Mouse (Mus musculus): ENCODE measurements at regions not wholly inside any gene's neighbourhood (a gene's known extent, or its start where the extent isn't known, plus 50 kb on each side); places are given as distances from the start of the nearest gene placed in this dataset.

- Histone ChIP-seq H3K36me3 (no peaks in the 10 kb centered on the region), H3K9ac (no peak overlapping the region), H3K4me3 (no peak overlapping the region), H3K27me3 (replicated peaks) (no peaks in the 10 kb centered on the region), H3K4me1 (replicated peaks) (no peaks in the 10 kb centered on the region), H3K9me3 (replicated peaks) (no peaks in the 10 kb centered on the region), H3K4me2 (no peak overlapping the region), H3K27ac (ENCODE audit: poor library complexity, severe bottlenecking) (no peak overlapping the region)
- 40% methylated on average over 6 of the region's 6 CpGs for WGBS
- no peak for ATAC-seq (ENCODE audit: insufficient number of reproducible peaks, low FRiP score)
Measured at GRCm38 (mm10) chr2:75514171-75514570, 144.9 kb upstream of the Hnrnpa3 start.

GRCm38 (mm10) chr2:75516223-75516622, 142.8 kb upstream of the Hnrnpa3 start:
- Histone ChIP-seq H3K36me3 (no peaks in the 10 kb centered on the region), H3K4me2 (no peak overlapping the region), H3K27me3 (replicated peaks) (no peaks in the 10 kb centered on the region), H3K4me1 (replicated peaks) (no peaks in the 10 kb centered on the region), H3K9me3 (replicated peaks) (no peaks in the 10 kb centered on the region), H3K9ac (no peak overlapping the region), H3K27ac (ENCODE audit: poor library complexity, severe bottlenecking) (no peak overlapping the region), H3K4me3 (no peak overlapping the region)
- ATAC-seq (ENCODE audit: insufficient number of reproducible peaks, low FRiP score): no peak
- WGBS: 84% methylated on average over 11 of the region's 11 CpGs

GRCm38 (mm10) chr2:75517096-75517495, 142.0 kb upstream of the Hnrnpa3 start:
- H3K4me2 ChIP-seq: no peak overlapping the region
- ATAC-seq (ENCODE audit: insufficient number of reproducible peaks, low FRiP score): no peak
- no peaks in the 10 kb centered on the region for H3K27me3 ChIP-seq (replicated peaks)
- no peaks in the 10 kb centered on the region for H3K4me1 ChIP-seq (replicated peaks)
- no peak overlapping the region for H3K4me3 ChIP-seq
- H3K9ac ChIP-seq: no peak overlapping the region
- no peaks in the 10 kb centered on the region for H3K36me3 ChIP-seq
- no peak overlapping the region for H3K27ac ChIP-seq (ENCODE audit: poor library complexity, severe bottlenecking)
- H3K9me3 ChIP-seq (replicated peaks): no peaks in the 10 kb centered on the region
- 75% methylated on average over 3 of the region's 3 CpGs for WGBS

- Histone ChIP-seq H3K4me2 (no peak overlapping the region), H3K4me1 (replicated peaks) (no peaks in the 10 kb centered on the region), H3K4me3 (no peak overlapping the region), H3K27me3 (replicated peaks) (no peaks in the 10 kb centered on the region), H3K9me3 (replicated peaks) (no peaks in the 10 kb centered on the region), H3K27ac (ENCODE audit: poor library complexity, severe bottlenecking) (no peak overlapping the region), H3K9ac (no peak overlapping the region), H3K36me3 (no peaks in the 10 kb centered on the region)
- no peak for ATAC-seq (ENCODE audit: insufficient number of reproducible peaks, low FRiP score)
- 69% methylated on average over 1 of the region's 1 CpGs for WGBS
Measured at GRCm38 (mm10) chr2:75518607-75519006, 140.5 kb upstream of the Hnrnpa3 start.

- no peaks in the 10 kb centered on the region for H3K27me3 ChIP-seq (replicated peaks)
- no peaks in the 10 kb centered on the region for H3K4me1 ChIP-seq (replicated peaks)
- H3K9ac ChIP-seq: no peak overlapping the region
- H3K4me2 ChIP-seq: no peak overlapping the region
- H3K9me3 ChIP-seq (replicated peaks): no peaks in the 10 kb centered on the region
- ATAC-seq (ENCODE audit: insufficient number of reproducible peaks, low FRiP score): no peak
- H3K4me3 ChIP-seq: no peak overlapping the region
- WGBS: 71% methylated on average over 3 of the region's 3 CpGs
- H3K36me3 ChIP-seq: no peaks in the 10 kb centered on the region
- H3K27ac ChIP-seq (ENCODE audit: poor library complexity, severe bottlenecking): no peak overlapping the region
Measured at GRCm38 (mm10) chr2:75525562-75525961, 133.5 kb upstream of the Hnrnpa3 start.

GRCm38 (mm10) chr2:75528706-75529105, 130.4 kb upstream of the Hnrnpa3 start:
- Histone ChIP-seq H3K27ac (ENCODE audit: poor library complexity, severe bottlenecking) (no peak overlapping the region), H3K4me1 (replicated peaks) (no peaks in the 10 kb centered on the region), H3K36me3 (no peaks in the 10 kb centered on the region), H3K4me3 (no peak overlapping the region), H3K27me3 (replicated peaks) (no peaks in the 10 kb centered on the region), H3K4me2 (no peak overlapping the region), H3K9me3 (replicated peaks) (no peaks in the 10 kb centered on the region), H3K9ac (no peak overlapping the region)
- no peak for ATAC-seq (ENCODE audit: insufficient number of reproducible peaks, low FRiP score)
- WGBS: 80% methylated on average over 2 of the region's 2 CpGs

- no peak for ATAC-seq (ENCODE audit: insufficient number of reproducible peaks, low FRiP score)
- Histone ChIP-seq H3K27ac (ENCODE audit: poor library complexity, severe bottlenecking) (no peak overlapping the region), H3K9ac (no peak overlapping the region), H3K36me3 (no peaks in the 10 kb centered on the region), H3K4me1 (replicated peaks) (peaks cover 14% of the 10 kb centered on the region; the same call in 1 of the 2 replicates), H3K9me3 (replicated peaks) (no peaks in the 10 kb centered on the region), H3K27me3 (replicated peaks) (no peaks in the 10 kb centered on the region), H3K4me2 (no peak overlapping the region), H3K4me3 (no peak overlapping the region)
- WGBS: 32% methylated on average over 4 of the region's 4 CpGs
Measured at GRCm38 (mm10) chr2:75538114-75538513, 120.9 kb upstream of the Hnrnpa3 start.

- H3K27me3 ChIP-seq (replicated peaks): no peaks in the 10 kb centered on the region
- no peak overlapping the region for H3K9ac ChIP-seq
- no peak overlapping the region for H3K4me3 ChIP-seq
- H3K9me3 ChIP-seq (replicated peaks): no peaks in the 10 kb centered on the region
- WGBS: 84% methylated on average over 6 of the region's 6 CpGs
- H3K4me1 ChIP-seq (replicated peaks): peaks cover 14% of the 10 kb centered on the region; the same call in 1 of the 2 replicates
- ATAC-seq (ENCODE audit: insufficient number of reproducible peaks, low FRiP score): no peak
- H3K36me3 ChIP-seq: no peaks in the 10 kb centered on the region
- no peak overlapping the region for H3K27ac ChIP-seq (ENCODE audit: poor library complexity, severe bottlenecking)
- no peak overlapping the region for H3K4me2 ChIP-seq
Measured at GRCm38 (mm10) chr2:75539726-75540125, 119.3 kb upstream of the Hnrnpa3 start.

GRCm38 (mm10) chr2:75542331-75542730, 116.7 kb upstream of the Hnrnpa3 start:
- H3K27ac ChIP-seq (ENCODE audit: poor library complexity, severe bottlenecking): no peak overlapping the region
- H3K9me3 ChIP-seq (replicated peaks): no peaks in the 10 kb centered on the region
- H3K4me1 ChIP-seq (replicated peaks): peaks cover 7% of the 10 kb centered on the region; the same call in 1 of the 2 replicates
- H3K4me3 ChIP-seq: no peak overlapping the region
- no peak overlapping the region for H3K4me2 ChIP-seq
- WGBS: 67% methylated on average over 5 of the region's 5 CpGs
- no peak overlapping the region for H3K9ac ChIP-seq
- no peaks in the 10 kb centered on the region for H3K27me3 ChIP-seq (replicated peaks)
- H3K36me3 ChIP-seq: no peaks in the 10 kb centered on the region
- ATAC-seq (ENCODE audit: insufficient number of reproducible peaks, low FRiP score): no peak

GRCm38 (mm10) chr2:75542781-75543180, 116.3 kb upstream of the Hnrnpa3 start:
- Histone ChIP-seq H3K36me3 (no peaks in the 10 kb centered on the region), H3K27me3 (replicated peaks) (no peaks in the 10 kb centered on the region), H3K27ac (ENCODE audit: poor library complexity, severe bottlenecking) (no peak overlapping the region), H3K9me3 (replicated peaks) (no peaks in the 10 kb centered on the region), H3K4me1 (replicated peaks) (peaks cover 4% of the 10 kb centered on the region; the same call in 1 of the 2 replicates), H3K9ac (no peak overlapping the region), H3K4me3 (no peak overlapping the region), H3K4me2 (no peak overlapping the region)
- WGBS: 57% methylated on average over 5 of the region's 5 CpGs
- ATAC-seq (ENCODE audit: insufficient number of reproducible peaks, low FRiP score): no peak

- Histone ChIP-seq H3K9ac (no peak overlapping the region; the same call in 1 of the 2 replicates), H3K36me3 (no peaks in the 10 kb centered on the region), H3K27me3 (replicated peaks) (no peaks in the 10 kb centered on the region), H3K9me3 (replicated peaks) (no peaks in the 10 kb centered on the region), H3K4me2 (no peak overlapping the region), H3K4me3 (no peak overlapping the region), H3K4me1 (replicated peaks) (no peaks in the 10 kb centered on the region), H3K27ac (ENCODE audit: poor library complexity, severe bottlenecking) (no peak overlapping the region)
- 86% methylated on average over 7 of the region's 7 CpGs for WGBS
- ATAC-seq (ENCODE audit: insufficient number of reproducible peaks, low FRiP score): no peak
Measured at GRCm38 (mm10) chr2:75545971-75546370, 113.1 kb upstream of the Hnrnpa3 start.

- Histone ChIP-seq H3K4me2 (no peak overlapping the region), H3K9me3 (replicated peaks) (no peaks in the 10 kb centered on the region), H3K9ac (no peak overlapping the region), H3K27ac (ENCODE audit: poor library complexity, severe bottlenecking) (no peak overlapping the region), H3K27me3 (replicated peaks) (no peaks in the 10 kb centered on the region), H3K4me1 (replicated peaks) (peaks cover 5% of the 10 kb centered on the region; the same call in 1 of the 2 replicates), H3K36me3 (no peaks in the 10 kb centered on the region), H3K4me3 (no peak overlapping the region)
- WGBS: 84% methylated on average over 8 of the region's 8 CpGs
- no peak for ATAC-seq (ENCODE audit: insufficient number of reproducible peaks, low FRiP score)
Measured at GRCm38 (mm10) chr2:75555676-75556075, 103.4 kb upstream of the Hnrnpa3 start.

Measured in heart, embryonic 12.5 days (tissue).